Mouse (Mus musculus) liver, embryonic 16.5 days (tissue): ENCODE results near the gene Ccr10. TPM values are rescaled to one million over a fixed set of nuclear protein-coding genes. Genes with fewer than 3 reads are reported as not detected.

ENCODE experiments used
- ATAC-seq: fragments of 200-750 bp; cut with Nextera tagmentation; 2 replicates; pipeline ENCODE4 v1.8.0; 2017; ENCODE audit warnings: low read depth, mild to moderate bottlenecking, moderate number of reproducible peaks, moderate library complexity
- H3K27ac ChIP-seq: fragments of 300-500 bp; sonication (generic); 2 replicates; pipeline ENCODE4 v1.5.1; 2014; ENCODE audit warnings: mild to moderate bottlenecking, low read length
- H3K27me3 ChIP-seq: fragments of 300-500 bp; sonication (generic); 2 replicates; pipeline ENCODE4 v1.6.1; 2014; ENCODE audit warnings: low read depth, low read length, mixed read lengths; ENCODE audit not compliant: control insufficient read depth, insufficient read depth
- H3K36me3 ChIP-seq: fragments of 300-500 bp; sonication (generic); 2 replicates; pipeline ENCODE4 v1.6.1; 2014; ENCODE audit warnings: mild to moderate bottlenecking; ENCODE audit not compliant: control insufficient read depth, insufficient read depth
- H3K4me1 ChIP-seq: fragments of 300-500 bp; sonication (generic); 2 replicates; pipeline ENCODE4 v1.6.1; 2014; ENCODE audit warnings: low read depth, low read length, mixed read lengths; ENCODE audit not compliant: control insufficient read depth
- H3K4me2 ChIP-seq: fragments of 300-500 bp; sonication (generic); 2 replicates; pipeline ENCODE4 v1.6.1; 2014; ENCODE audit warnings: low read depth, low read length, mixed read lengths
- H3K4me3 ChIP-seq: fragments of 300-500 bp; sonication (generic); 2 replicates; pipeline ENCODE4 v1.5.1; 2014; ENCODE audit warnings: low read depth, mild to moderate bottlenecking, low read length
- H3K9ac ChIP-seq: fragments of 300-500 bp; sonication (generic); 2 replicates; pipeline ENCODE4 v1.6.1; 2014; ENCODE audit warnings: low read depth, low read length
- H3K9me3 ChIP-seq: fragments of 300-500 bp; sonication (generic); replicated peaks from 2 replicates; pipeline ENCODE4 v1.6.1; 2016; ENCODE audit warnings: low read length; ENCODE audit not compliant: control insufficient read depth
- WGBS: fragments of 180-500 bp; shearing (Covaris S2); extraction: QIAGEN DNeasy Blood & Tissue Kit; methylation state at CpG from one replicate; pipeline ENCODE4 v1.1.7; 2014; ENCODE audit not compliant: insufficient replicate concordance; 5-methylcytosine and 5-hydroxymethylcytosine counted together
- polyA plus RNA-seq: library from polyadenylated mRNA; unstranded; fragments of >200 nt; fragmentation: Nextera tagmentation; extraction: Ambion mirVana; gene quantifications from 2 replicates; pipeline ENCODE4 v1.2.1, GENCODE M21; 2015

Gene Ccr10
- polyA plus RNA-seq, 1 experiment from 2014 or later, result 0.05 TPM

DNA sequence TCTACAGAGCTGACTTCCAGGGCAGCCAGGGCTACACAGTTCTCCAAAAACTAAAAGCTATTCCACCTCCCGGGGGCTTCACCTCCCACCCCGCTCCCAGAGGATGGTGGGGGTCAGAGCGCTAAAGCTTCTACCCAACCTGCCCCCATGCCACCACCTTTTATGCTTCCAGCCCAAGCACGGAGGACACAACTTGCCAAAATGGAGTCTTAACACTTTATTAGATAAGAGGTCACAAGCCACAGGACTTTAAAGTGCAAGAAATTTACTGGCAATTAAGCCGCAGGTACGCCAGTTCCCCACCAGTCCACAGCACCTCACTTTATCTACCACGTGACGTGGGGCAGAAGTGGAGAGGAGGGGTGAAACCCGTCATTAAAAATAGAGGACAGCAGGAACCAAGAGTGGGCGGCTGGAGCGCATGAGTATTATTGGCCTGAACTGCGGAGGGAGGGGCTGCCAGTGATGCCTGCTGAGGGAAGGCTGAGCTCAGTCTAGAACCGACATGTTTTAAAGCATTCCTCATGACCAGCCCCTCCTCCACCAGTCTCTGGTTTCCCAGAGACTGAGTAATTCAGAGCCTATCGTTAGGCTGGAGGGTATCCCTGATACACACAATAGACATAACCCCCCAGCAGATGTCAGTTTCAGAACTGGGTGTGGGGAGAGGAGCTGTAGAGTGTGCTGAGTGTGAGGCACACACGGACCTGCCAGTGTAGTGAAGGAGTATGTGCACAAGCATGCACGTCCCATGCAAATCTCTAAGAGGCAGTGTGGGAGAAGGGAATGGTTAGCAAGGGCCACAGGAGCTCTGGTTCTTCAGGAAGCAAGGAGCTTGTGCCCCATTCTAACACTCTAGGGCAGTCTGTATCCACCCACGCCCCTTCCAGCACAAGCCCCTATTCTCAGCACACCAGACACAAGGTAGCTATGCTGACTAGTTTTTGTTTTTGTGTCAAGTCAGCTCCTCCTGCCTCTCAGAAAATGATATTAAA, 16.0 kb upstream of the Ccr10 start:
- Histone ChIP-seq H3K4me1 (peaks cover 29% of the 10 kb centered on the region), H3K9me3 (no peaks in the 10 kb centered on the region), H3K36me3 (peaks cover 5% of the 10 kb centered on the region), H3K4me3 (no peak overlapping the region), H3K9ac (peak overlapping the region; percentile 47; the same call in 1 of the 2 replicates), H3K27me3 (no peaks in the 10 kb centered on the region), H3K4me2 (no peak overlapping the region), H3K27ac (peak overlapping the region; percentile 78)
- WGBS, result 62% methylated on average over 17 of the region's 17 CpGs
- no peak for ATAC-seq

DNA sequence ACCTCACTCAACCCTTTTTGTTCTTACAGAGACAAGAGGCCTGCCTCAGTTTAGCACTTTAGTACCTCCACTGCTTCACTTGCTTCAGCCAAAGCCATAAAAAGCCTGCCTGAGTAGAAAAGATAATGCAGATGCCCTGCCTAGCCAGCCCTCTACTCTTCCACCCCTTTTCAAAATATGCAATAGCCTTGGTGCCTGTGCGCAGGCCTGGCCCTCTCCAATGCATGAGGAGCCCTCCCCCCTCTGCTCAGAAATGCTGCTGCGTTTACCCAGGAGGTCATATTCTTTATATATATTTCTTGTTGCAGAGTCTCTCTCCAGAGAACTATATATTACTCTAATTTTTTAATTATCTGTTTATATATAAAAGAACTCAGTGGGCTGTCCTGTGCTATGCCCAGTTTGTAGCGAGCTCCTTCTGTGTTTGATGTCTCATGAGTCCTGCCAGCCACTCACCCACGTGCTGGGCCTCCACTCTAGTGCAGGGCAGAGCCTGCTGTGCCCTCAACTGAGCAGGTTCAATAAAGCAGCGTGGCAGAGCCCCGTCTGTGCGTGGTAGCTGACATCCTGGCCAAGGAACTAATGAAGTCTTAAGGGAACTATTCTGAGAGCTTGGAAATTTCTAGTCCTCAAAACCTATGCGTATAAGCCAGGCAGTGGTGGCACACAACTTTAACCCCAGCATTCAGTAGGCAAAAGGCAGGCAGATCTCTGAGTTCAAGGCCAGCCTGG, 15.1 kb upstream of the Ccr10 start:
- WGBS, result 39% methylated on average over 8 of the region's 8 CpGs
- Histone ChIP-seq H3K4me2 (peak overlapping the region; percentile 48), H3K27me3 (no peaks in the 10 kb centered on the region), H3K9me3 (no peaks in the 10 kb centered on the region), H3K27ac (peak overlapping the region; percentile 78), H3K4me3 (0 out of 2 replicates have a peak overlapping the region, but pooled peaks have one; percentile 9), H3K9ac (peak overlapping the region; percentile 47), H3K4me1 (peaks cover 29% of the 10 kb centered on the region), H3K36me3 (peaks cover 4% of the 10 kb centered on the region)
- peak; percentile 79 for ATAC-seq

- H3K4me2 ChIP-seq, result peak overlapping the region; percentile 48
- peaks cover 3% of the 10 kb centered on the region for H3K36me3 ChIP-seq
- H3K4me1 ChIP-seq, result peaks cover 29% of the 10 kb centered on the region
- no peaks in the 10 kb centered on the region for H3K27me3 ChIP-seq
- no peaks in the 10 kb centered on the region for H3K9me3 ChIP-seq
- H3K9ac ChIP-seq, result peak overlapping the region; percentile 47
- H3K27ac ChIP-seq, result peak overlapping the region; percentile 78
- peak; percentile 94 for ATAC-seq
- WGBS, result 4% methylated on average over 5 of the region's 6 CpGs
- 0 out of 2 replicates have a peak overlapping the region, but pooled peaks have one; percentile 9 for H3K4me3 ChIP-seq
Measured at GRCm38 (mm10) chr11:101189495-101190180, 14.4 kb upstream of the Ccr10 start.

GRCm38 (mm10) chr11:101188166-101188805, 13.0 kb upstream of the Ccr10 start:
- ATAC-seq, result no peak
- Histone ChIP-seq H3K9ac (no peak overlapping the region), H3K27me3 (no peaks in the 10 kb centered on the region), H3K9me3 (no peaks in the 10 kb centered on the region), H3K4me3 (no peak overlapping the region), H3K4me1 (peaks cover 29% of the 10 kb centered on the region), H3K36me3 (peaks cover 3% of the 10 kb centered on the region; the same call in 1 of the 2 replicates), H3K4me2 (no peak overlapping the region), H3K27ac (no peak overlapping the region)
- WGBS, result 79% methylated on average over 11 of the region's 11 CpGs

DNA sequence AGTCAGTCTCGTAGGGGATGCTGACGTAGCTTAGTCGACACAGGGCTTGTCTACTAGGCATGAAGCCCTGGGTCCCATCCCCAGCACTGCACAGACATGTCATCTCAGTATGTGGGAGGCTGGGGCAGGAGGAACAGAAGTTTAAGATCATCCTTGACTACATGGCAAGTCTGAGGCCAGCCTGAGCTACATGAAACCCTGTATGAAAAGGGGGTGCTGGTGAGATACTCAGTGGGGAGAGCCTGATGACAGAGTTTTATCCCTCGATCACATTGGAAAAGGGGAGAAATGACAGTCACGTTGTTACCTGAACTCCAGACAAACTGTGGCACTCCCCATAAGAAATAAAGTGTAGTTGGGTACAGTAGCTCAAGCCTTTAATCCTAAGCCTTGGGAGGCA, 12.3 kb upstream of the Ccr10 start:
- no peak overlapping the region for H3K27ac ChIP-seq
- H3K27me3 ChIP-seq, result no peaks in the 10 kb centered on the region
- no peak overlapping the region for H3K4me2 ChIP-seq
- H3K4me1 ChIP-seq, result peaks cover 29% of the 10 kb centered on the region
- H3K36me3 ChIP-seq, result no peaks in the 10 kb centered on the region
- 81% methylated on average over 5 of the region's 5 CpGs for WGBS
- H3K4me3 ChIP-seq, result no peak overlapping the region
- no peak overlapping the region for H3K9ac ChIP-seq
- H3K9me3 ChIP-seq, result no peaks in the 10 kb centered on the region
- no peak for ATAC-seq

DNA sequence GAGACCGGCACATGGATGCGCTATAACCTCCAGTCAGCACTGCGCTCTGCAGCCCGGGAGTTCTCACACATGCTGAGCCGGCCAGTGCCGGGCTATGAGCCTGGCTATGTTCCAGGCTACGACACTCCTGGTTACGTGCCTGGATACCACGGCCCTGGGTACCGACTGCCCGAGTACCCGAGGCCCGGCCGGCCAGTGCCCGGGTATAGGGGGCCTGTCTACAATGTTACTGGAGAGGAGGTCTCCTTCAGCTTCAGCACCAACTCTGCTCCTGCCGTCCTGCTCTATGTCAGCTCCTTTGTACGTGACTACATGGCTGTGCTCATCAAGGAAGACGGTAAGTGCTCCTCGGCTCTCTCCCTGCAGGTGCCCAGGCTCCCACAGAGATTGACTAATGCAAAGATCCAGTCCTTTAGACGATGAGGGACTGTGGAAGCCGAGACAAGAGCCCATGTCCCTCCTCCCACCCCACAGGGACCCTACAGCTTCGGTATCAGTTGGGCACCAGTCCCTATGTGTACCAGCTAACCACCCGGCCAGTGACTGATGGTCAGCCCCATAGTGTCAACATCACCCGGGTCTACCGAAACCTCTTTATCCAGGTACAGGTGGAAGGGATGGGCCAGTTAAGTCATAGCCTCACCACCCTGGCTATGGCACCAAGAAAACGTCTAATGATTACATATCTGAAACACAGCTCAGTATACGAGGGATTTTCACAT, 11.4 kb upstream of the Ccr10 start:
- H3K4me2 ChIP-seq, result no peak overlapping the region
- ATAC-seq, result no peak
- H3K4me3 ChIP-seq, result no peak overlapping the region
- 86% methylated on average over 27 of the region's 27 CpGs for WGBS
- no peaks in the 10 kb centered on the region for H3K36me3 ChIP-seq
- H3K27ac ChIP-seq, result no peak overlapping the region
- H3K27me3 ChIP-seq, result peaks cover 2% of the 10 kb centered on the region; the same call in 1 of the 2 replicates
- no peak overlapping the region for H3K9ac ChIP-seq
- peaks cover 29% of the 10 kb centered on the region for H3K4me1 ChIP-seq
- no peaks in the 10 kb centered on the region for H3K9me3 ChIP-seq

GRCm38 (mm10) chr11:101185441-101185840, 10.2 kb upstream of the Ccr10 start:
- Histone ChIP-seq H3K4me1 (peaks cover 19% of the 10 kb centered on the region), H3K9me3 (no peaks in the 10 kb centered on the region), H3K27me3 (peaks cover 5% of the 10 kb centered on the region), H3K4me3 (no peak overlapping the region), H3K9ac (no peak overlapping the region), H3K27ac (no peak overlapping the region), H3K4me2 (no peak overlapping the region), H3K36me3 (no peaks in the 10 kb centered on the region)
- no peak for ATAC-seq
- 82% methylated on average over 4 of the region's 4 CpGs for WGBS

DNA sequence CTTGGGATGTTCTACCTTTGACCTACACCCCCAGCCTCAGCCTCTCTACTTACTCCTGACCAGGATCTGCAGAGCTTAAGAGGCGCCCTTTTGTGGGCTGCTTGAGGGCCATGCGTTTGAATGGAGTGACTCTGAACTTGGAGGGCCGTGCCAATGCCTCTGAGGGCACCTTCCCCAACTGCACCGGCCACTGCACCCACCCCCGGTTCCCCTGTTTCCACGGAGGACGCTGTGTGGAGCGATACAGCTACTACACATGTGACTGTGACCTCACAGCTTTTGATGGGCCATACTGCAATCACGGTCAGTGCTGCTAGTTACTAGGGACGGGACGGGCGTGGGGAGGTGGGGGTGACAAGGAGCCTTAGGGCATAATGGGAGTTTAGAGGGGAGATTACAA, 9.7 kb upstream of the Ccr10 start:
- no peak overlapping the region for H3K4me2 ChIP-seq
- no peaks in the 10 kb centered on the region for H3K36me3 ChIP-seq
- no peak overlapping the region for H3K4me3 ChIP-seq
- H3K9me3 ChIP-seq, result no peaks in the 10 kb centered on the region
- peaks cover 8% of the 10 kb centered on the region for H3K27me3 ChIP-seq
- WGBS, result 71% methylated on average over 12 of the region's 12 CpGs
- no peak overlapping the region for H3K9ac ChIP-seq
- H3K4me1 ChIP-seq, result peaks cover 14% of the 10 kb centered on the region
- H3K27ac ChIP-seq, result no peak overlapping the region
- ATAC-seq, result no peak
